ENCODE assay signal across 8 mouse cellular contexts in the genomic region with DNA sequence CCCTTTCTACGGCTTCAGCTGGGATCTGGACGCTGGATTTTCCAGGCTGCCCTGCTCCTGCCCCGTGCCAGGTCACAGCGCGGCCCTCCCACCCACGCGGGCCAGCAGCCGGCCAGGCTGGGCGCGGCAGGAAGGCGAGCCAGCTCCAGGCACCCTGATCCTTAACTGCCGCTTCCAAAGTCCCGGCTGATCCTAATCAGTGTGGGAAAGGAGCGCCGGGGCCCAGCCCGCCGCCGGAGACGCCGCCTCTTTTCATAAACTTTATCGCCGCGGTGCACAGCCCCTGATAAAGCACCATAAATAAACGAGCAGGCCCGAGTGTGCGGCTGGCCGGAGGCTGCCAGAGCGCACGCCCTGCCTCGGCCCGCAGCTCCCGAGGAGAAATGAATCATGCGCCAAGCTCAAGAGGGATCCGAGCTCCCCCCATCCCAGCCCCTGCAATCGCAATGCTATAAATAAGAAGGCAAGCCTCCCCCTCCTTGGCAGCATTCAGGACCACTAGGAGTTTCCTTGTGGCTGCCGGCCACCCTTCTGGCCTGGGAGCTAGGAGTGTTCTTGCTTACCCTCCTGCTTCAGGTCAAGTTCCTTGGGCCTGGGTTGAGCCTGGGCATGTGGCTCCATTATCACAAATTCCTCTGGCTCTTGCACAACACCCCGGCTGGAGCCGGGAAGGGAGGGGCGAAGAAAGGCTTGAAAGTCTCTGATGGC.
DNase-seq lines count a peak whose midpoint lies in the region; ATAC-seq lines count a peak whose summit lies in the region.

No protein-coding gene starts in this region.

- no peaks in the 10 kb centered on the region for H3K27me3 ChIP-seq in forebrain, embryonic 11.5 days (ENCODE audit: control insufficient read depth, insufficient read depth, low read length)
- H3K27me3 ChIP-seq in heart, embryonic 16.5 days (ENCODE audit: control insufficient read depth, insufficient read depth, low read length): no peaks in the 10 kb centered on the region
- H3K27me3 ChIP-seq in lung, embryonic 15.5 days: no peaks in the 10 kb centered on the region

- DNase-seq in ES-CJ7 (ENCODE audit: low read depth, low spot score): peak; percentile 58
- DNase-seq in c-Kit-positive CD71-negative TER-119-negative erythroid progenitor cells, embryonic 14.5 days (ENCODE audit: low read depth): peak; percentile 22
- peak; percentile 75 for DNase-seq in forebrain, embryonic 11.5 days (ENCODE audit: low spot score)
- peak; percentile 90 to 91 for DNase-seq in kidney, postnatal 36 days
- DNase-seq in ovary, postnatal 14 days (ENCODE audit: low spot score): peak; percentile 66
- peak; percentile 76 for DNase-seq in urinary bladder, adult 2 months (ENCODE audit: low spot score)

- H3K4me1 ChIP-seq in forebrain, embryonic 11.5 days (replicated peaks; ENCODE audit: control insufficient read depth, insufficient read depth, low read length): peaks cover 14% of the 10 kb centered on the region
- peaks cover 29% of the 10 kb centered on the region for H3K4me1 ChIP-seq in heart, embryonic 16.5 days (ENCODE audit: control insufficient read depth, insufficient read depth, low read length)
- H3K4me1 ChIP-seq in lung, embryonic 15.5 days: peaks cover 43% of the 10 kb centered on the region

- H3K4me2 ChIP-seq in forebrain, embryonic 11.5 days (ENCODE audit: low read depth, low read length, severe bottlenecking): peak overlapping the region; percentile 80
- peak overlapping the region; percentile 78 for H3K4me2 ChIP-seq in heart, embryonic 16.5 days (ENCODE audit: low read depth, low read length)
- H3K4me2 ChIP-seq in lung, embryonic 15.5 days: peak overlapping the region; percentile 75

- no peaks in the 10 kb centered on the region; the same call in 1 of the 2 replicates for H3K9me3 ChIP-seq in forebrain, embryonic 11.5 days (ENCODE audit: control insufficient read depth, low read length)
- H3K9me3 ChIP-seq in heart, embryonic 16.5 days (replicated peaks; ENCODE audit: control insufficient read depth, low read length): no peaks in the 10 kb centered on the region
- no peaks in the 10 kb centered on the region for H3K9me3 ChIP-seq in lung, embryonic 15.5 days

- H3K9ac ChIP-seq in forebrain, embryonic 11.5 days (ENCODE audit: low read length): peak overlapping the region; percentile 69
- peak overlapping the region; percentile 78 for H3K9ac ChIP-seq in heart, embryonic 16.5 days (ENCODE audit: low read length)
- peak overlapping the region; percentile 43 for H3K9ac ChIP-seq in lung, embryonic 15.5 days

- H3K36me3 ChIP-seq in forebrain, embryonic 11.5 days (ENCODE audit: control insufficient read depth, insufficient read depth, low read length): no peaks in the 10 kb centered on the region
- H3K36me3 ChIP-seq in heart, embryonic 16.5 days (ENCODE audit: control insufficient read depth, insufficient read depth): no peaks in the 10 kb centered on the region
- H3K36me3 ChIP-seq in lung, embryonic 15.5 days: no peaks in the 10 kb centered on the region

- 2% methylated on average over 39 of the region's 39 CpGs for WGBS in forebrain, embryonic 11.5 days
- WGBS in heart, embryonic 16.5 days: 2% methylated on average over 39 of the region's 39 CpGs
- 2% methylated on average over 39 of the region's 39 CpGs for WGBS in lung, embryonic 15.5 days

- ATAC-seq in forebrain, embryonic 11.5 days (replicated peaks; ENCODE audit: low FRiP score): peak; percentile 81
- ATAC-seq in heart, embryonic 16.5 days (replicated peaks; ENCODE audit: extremely low read depth, insufficient read depth, low FRiP score): peak; percentile 90
- peak; percentile 88 for ATAC-seq in lung, embryonic 15.5 days (ENCODE audit: borderline replicate concordance, extremely low read depth, low FRiP score, low TSS enrichment)

- peak overlapping the region; percentile 30 for H3K4me3 ChIP-seq in forebrain, embryonic 11.5 days (ENCODE audit: low read depth, low read length)
- peak overlapping the region; percentile 52 for H3K4me3 ChIP-seq in heart, embryonic 16.5 days (ENCODE audit: low read length)
- peak overlapping the region; percentile 36 for H3K4me3 ChIP-seq in lung, embryonic 15.5 days

- peak overlapping the region; percentile 53; the same call in 1 of the 2 replicates for H3K27ac ChIP-seq in forebrain, embryonic 11.5 days (ENCODE audit: low read depth, low read length)
- H3K27ac ChIP-seq in heart, embryonic 16.5 days (ENCODE audit: low read length): peak overlapping the region; percentile 95
- peak overlapping the region; percentile 96 for H3K27ac ChIP-seq in lung, embryonic 15.5 days

Comparison
In these comparisons a context has a peak if more than half of its experiments do, and no peak if none do; other contexts are left out.
1. Peak in every context shown above with its lines: DNase-seq, ATAC-seq, H3K4me3 ChIP-seq and H3K27ac ChIP-seq.
2. DNase-seq: peak in every context shown above with its lines; median percentile 90 in kidney, postnatal 36 days; 76 in urinary bladder, adult 2 months; 75 in forebrain, embryonic 11.5 days; 66 in ovary, postnatal 14 days; 58 in ES-CJ7; 22 in c-Kit-positive CD71-negative TER-119-negative erythroid progenitor cells, embryonic 14.5 days.